Comparison of ENCODE assay signal across 16 mouse cellular contexts in genomic region chr5:99451939-99452338, GRCm38 (mm10).
DNase-seq lines count a peak whose midpoint lies in the region; ATAC-seq lines count a peak whose summit lies in the region.
"Had no signal": no experiment of that assay in that cellular context is flagged by ENCODE, and none has a peak within 500 bp of the region (broad histone marks: within the 10 kb centered on the region; RNA-seq: fewer than 3 reads in every experiment).

No protein-coding gene starts in this region.

- WGBS in midbrain, embryonic 15.5 days, result 47% methylated on average over 2 of the region's 2 CpGs
- 80% methylated on average over 2 of the region's 2 CpGs for WGBS in midbrain, embryonic 10.5 days

- DNase-seq in midbrain, embryonic 10.5 days (ENCODE audit: low spot score), result no peak
- peak; percentile 93 for DNase-seq in splenic B cell, adult 2 months (ENCODE audit: low read depth, low spot score)
- DNase-seq in gastrocnemius, adult 8-10 months (ENCODE audit: low spot score in 2 of 2), result no peak
- no peak for DNase-seq in kidney, postnatal 25 days
- DNase-seq: adrenal gland, postnatal 10 days; cerebellum, adult 9-10 months; gastrocnemius, adult 2 months; kidney, adult 2 months; kidney, postnatal 36 days; right cerebral cortex, adult 18-20 months had no signal

- no peaks in the 10 kb centered on the region for H3K27me3 ChIP-seq in midbrain, embryonic 15.5 days (replicated peaks)
- H3K27me3 ChIP-seq in midbrain, embryonic 10.5 days (ENCODE audit: low read depth, poor library complexity, severe bottlenecking), result peaks cover 7% of the 10 kb centered on the region
- H3K27me3 ChIP-seq in splenic B cell, adult 2 months (ENCODE audit: control insufficient read depth, insufficient read depth, low read length, poor library complexity, severe bottlenecking), result no peaks in the 10 kb centered on the region
- H3K27me3 ChIP-seq: embryonic facial prominence, embryonic 15.5 days had no signal

- H3K9me3 ChIP-seq in midbrain, embryonic 15.5 days, result no peaks in the 10 kb centered on the region
- no peaks in the 10 kb centered on the region for H3K9me3 ChIP-seq in midbrain, embryonic 10.5 days (replicated peaks)
- H3K9me3 ChIP-seq: embryonic facial prominence, embryonic 15.5 days; forebrain, embryonic 10.5 days; midbrain, embryonic 12.5 days had no signal

- 0 out of 2 replicates have a peak overlapping the region, but pooled peaks have one; percentile 7 for H3K27ac ChIP-seq in midbrain, embryonic 15.5 days
- H3K27ac ChIP-seq in midbrain, embryonic 10.5 days (replicated peaks), result no peak overlapping the region
- H3K27ac ChIP-seq: embryonic facial prominence, embryonic 15.5 days; forebrain, embryonic 10.5 days; gastrocnemius, adult 2 months; midbrain, embryonic 12.5 days had no signal

- H3K4me2 ChIP-seq in midbrain, embryonic 15.5 days, result no peak overlapping the region
- H3K4me2 ChIP-seq: embryonic facial prominence, embryonic 15.5 days; midbrain, embryonic 12.5 days had no signal

- ATAC-seq in midbrain, embryonic 15.5 days (replicated peaks), result no peak
- peak; percentile 23 for ATAC-seq in CD4-positive, CD25-positive, alpha-beta regulatory T cell, adult 4 months
- peak; percentile 56; the same call in 1 of the 2 replicates for ATAC-seq in common myeloid progenitor, adult 5-6 weeks (replicated peaks; ENCODE audit: low read depth, poor library complexity, severe bottlenecking)

- H3K4me1 ChIP-seq in midbrain, embryonic 15.5 days, result peaks cover 22% of the 10 kb centered on the region
- H3K4me1 ChIP-seq in midbrain, embryonic 10.5 days, result peaks cover 11% of the 10 kb centered on the region
- H3K4me1 ChIP-seq: embryonic facial prominence, embryonic 15.5 days had no signal

- no peaks in the 10 kb centered on the region for H3K36me3 ChIP-seq in midbrain, embryonic 15.5 days (replicated peaks)
- no peaks in the 10 kb centered on the region for H3K36me3 ChIP-seq in midbrain, embryonic 10.5 days
- H3K36me3 ChIP-seq in splenic B cell, adult 2 months (ENCODE audit: control insufficient read depth, insufficient read depth, low read length, poor library complexity, severe bottlenecking), result no peaks in the 10 kb centered on the region
- H3K36me3 ChIP-seq: embryonic facial prominence, embryonic 15.5 days; forebrain, embryonic 10.5 days; midbrain, embryonic 12.5 days had no signal

- no peak overlapping the region for H3K9ac ChIP-seq in midbrain, embryonic 15.5 days
- H3K9ac ChIP-seq: embryonic facial prominence, embryonic 15.5 days; midbrain, embryonic 12.5 days had no signal

- H3K4me3 ChIP-seq in midbrain, embryonic 15.5 days, result no peak overlapping the region
- H3K4me3 ChIP-seq in midbrain, embryonic 10.5 days, result no peak overlapping the region
- H3K4me3 ChIP-seq: embryonic facial prominence, embryonic 15.5 days; forebrain, embryonic 10.5 days; gastrocnemius, adult 2 months; midbrain, embryonic 12.5 days had no signal
